In genomic region chr8:87182888-87183287, GRCm38 (mm10) we compare ENCODE assay signal across 17 mouse cellular contexts.
"Had no signal": no experiment of that assay in that cellular context is flagged by ENCODE, and none has a peak within 500 bp of the region (broad histone marks: within the 10 kb centered on the region; RNA-seq: fewer than 3 reads in every experiment).

No protein-coding gene starts in this region.

- H3K36me3 ChIP-seq: limb, embryonic 12.5 days; liver, embryonic 13.5 days; lung, embryonic 15.5 days; neural tube, embryonic 13.5 days had no signal

- H3K4me3 ChIP-seq: limb, embryonic 12.5 days; liver, embryonic 13.5 days; lung, embryonic 15.5 days; neural tube, embryonic 13.5 days had no signal

- H3K4me2 ChIP-seq: limb, embryonic 12.5 days; liver, embryonic 13.5 days; lung, embryonic 15.5 days; neural tube, embryonic 13.5 days had no signal

- H3K27me3 ChIP-seq: limb, embryonic 12.5 days; liver, embryonic 13.5 days; lung, embryonic 15.5 days; neural tube, embryonic 13.5 days had no signal

- DNase-seq: kidney, adult 9 months; kidney, postnatal 10 days; kidney, postnatal 4 days; layer of hippocampus, postnatal 36 days; liver; liver, embryonic 13.5 days; liver, postnatal 0 days; lung, postnatal 14 days; midbrain, embryonic 14.5 days; retina, postnatal 1 day; right cerebral cortex, postnatal 4 days; spleen, adult 18-20 months; thymus, adult 18-20 months; thymus, postnatal 14 days had no signal

- ATAC-seq: liver, postnatal 0 days had no signal
